Mouse (Mus musculus) G1E (cell line): ENCODE measurements around the gene Car14. TPM values are rescaled to one million over a fixed set of nuclear protein-coding genes. Genes with fewer than 3 reads are reported as not detected.
A peak's percentile ranks its signal among the peaks of the same experiment; 100 is the strongest.

ENCODE experiments used
- ATAC-seq: 2 replicates; pipeline ENCODE4 v1.8.0; 2016; ENCODE audit warnings: mild to moderate bottlenecking; ENCODE audit not compliant: insufficient number of reproducible peaks, poor library complexity, low FRiP score, severe bottlenecking; ENCODE audit errors: extremely low read depth
- DNase-seq: peaks from one replicate; pipeline ENCODE4 v3.0.0; 2012; ENCODE audit warnings: low spot score
- H3K27me3 ChIP-seq: 2 replicates; pipeline ENCODE4 v1.6.1; 2012; ENCODE audit warnings: mild to moderate bottlenecking, low read length, inconsistent platforms; ENCODE audit not compliant: insufficient read depth
- H3K36me3 ChIP-seq: replicated peaks from 2 replicates; pipeline ENCODE3; 2012; ENCODE audit warnings: mild to moderate bottlenecking, inconsistent platforms
- H3K4me1 ChIP-seq: 2 replicates; pipeline ENCODE4 v1.6.1; 2012; ENCODE audit warnings: low read depth, low read length, inconsistent platforms, mixed read lengths; ENCODE audit not compliant: insufficient read depth
- H3K4me3 ChIP-seq: 2 replicates; pipeline ENCODE4 v1.5.1; 2012; ENCODE audit warnings: low read depth, mild to moderate bottlenecking, inconsistent platforms, low read length, moderate library complexity, mixed read lengths
- H3K9me3 ChIP-seq: replicated peaks from 2 replicates; pipeline ENCODE4 v1.6.1; 2012; ENCODE audit warnings: inconsistent platforms
- CTCF ChIP-seq: IDR thresholded peaks from 2 replicates; pipeline ENCODE4 v1.5.1; 2012; ENCODE audit warnings: low read depth, low read length, inconsistent platforms, mixed read lengths
- GATA1 ChIP-seq: IDR thresholded peaks from 2 replicates; pipeline ENCODE4 v1.6.1; 2012; ENCODE audit warnings: borderline replicate concordance, low read length, inconsistent platforms, mixed read lengths
- GATA2 ChIP-seq: IDR thresholded peaks from 2 replicates; pipeline ENCODE4 v1.6.1; 2012; ENCODE audit warnings: low read depth, low read length, inconsistent platforms, borderline replicate concordance
- POLR2AphosphoS5 ChIP-seq: IDR thresholded peaks from 2 replicates; pipeline ENCODE4 v1.6.1; 2012; ENCODE audit warnings: low read depth, low read length, inconsistent platforms; ENCODE audit not compliant: insufficient replicate concordance
- TAL1 ChIP-seq: conservative IDR thresholded peaks from 2 replicates; pipeline ENCODE4 v1.6.1; 2012; ENCODE audit warnings: low read depth, low read length, inconsistent platforms, mixed read lengths
- polyA plus RNA-seq: library from polyadenylated mRNA; stranded (reverse); fragments of >175 nt; gene quantifications from 2 replicates; pipeline ENCODE4 v1.2.3, GENCODE M21; 2012
- total RNA-seq, 2 experiments: library from RNA; stranded (forward) in 1 of 2; stranded (reverse) in 1 of 2; fragments of 200-1000 nt in 1 of 2; fragments of >200 nt in 1 of 2; fragmentation: Nextera tagmentation in 1 of 2; gene quantifications; 2 replicates each; pipeline ENCODE4 v1.2.3; 2014 to 2017

Gene Car14
- total and polyA plus RNA-seq, 3 experiments = 0.11 TPM; not detected in 2

- DNase-seq = no peak
- H3K9me3 ChIP-seq = no peaks in the 10 kb centered on the region
- ATAC-seq = no peak
- no peak overlapping the region; the same call in 1 of the 2 replicates for H3K4me3 ChIP-seq
- H3K4me1 ChIP-seq = peaks cover 38% of the 10 kb centered on the region
- H3K27me3 ChIP-seq = no peaks in the 10 kb centered on the region
- H3K36me3 ChIP-seq = peaks cover 49% of the 10 kb centered on the region
- TF ChIP-seq POLR2AphosphoS5 (no peak), CTCF (no peak), TAL1 (no peak), GATA1 (no peak)
These were observed 28.1 kb upstream of the Car14 start for GRCm38 (mm10) chr3:95932566-95932965.

DNA sequence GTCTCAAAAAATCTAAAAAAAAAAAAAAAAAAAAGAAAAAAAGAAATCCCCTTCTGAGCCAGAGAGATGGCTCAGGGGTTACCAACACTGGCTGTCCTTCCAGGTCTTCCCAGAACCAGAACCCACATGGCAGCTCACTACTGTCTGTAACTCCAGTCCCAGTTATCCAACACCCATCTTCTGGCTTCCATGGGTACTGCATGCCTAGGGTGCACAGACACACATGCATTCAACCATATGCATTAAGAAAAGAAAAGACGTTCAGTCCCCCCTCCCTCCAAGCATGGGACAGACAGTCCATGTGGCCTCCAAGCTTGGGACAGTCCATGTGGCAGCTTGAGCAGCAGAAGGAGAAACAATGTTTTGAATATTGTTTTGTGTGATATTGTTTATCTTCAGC lies 27.7 kb upstream of the Car14 start:
- ATAC-seq (no peak), DNase-seq (no peak)
- TF ChIP-seq GATA1 (no peak), GATA2 (no peak), TAL1 (no peak), CTCF (no peak), POLR2AphosphoS5 (no peak)
- peaks cover 41% of the 10 kb centered on the region for H3K4me1 ChIP-seq
- no peaks in the 10 kb centered on the region for H3K9me3 ChIP-seq
- H3K36me3 ChIP-seq = peaks cover 45% of the 10 kb centered on the region
- H3K27me3 ChIP-seq = no peaks in the 10 kb centered on the region
- H3K4me3 ChIP-seq = no peak overlapping the region; the same call in 1 of the 2 replicates

DNA sequence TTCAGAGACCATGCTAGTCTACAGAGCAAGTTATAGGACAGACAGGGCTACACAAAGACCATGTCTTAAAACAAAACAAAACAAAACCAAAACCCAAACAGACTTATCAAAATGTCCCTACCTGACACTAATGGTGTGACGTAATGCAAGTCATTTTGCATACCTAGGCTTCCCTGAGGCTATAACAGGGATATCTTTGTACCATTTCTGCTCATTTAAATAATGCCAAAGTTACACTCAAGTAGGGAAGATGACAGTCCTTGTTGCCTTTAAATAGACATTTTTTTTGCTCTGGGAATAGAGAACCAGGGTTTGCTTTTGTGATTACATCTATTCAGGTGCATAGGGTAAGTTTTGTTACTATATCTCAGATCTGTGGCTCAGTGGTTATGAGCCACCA lies 27.0 kb upstream of the Car14 start:
- no peak for ATAC-seq
- H3K9me3 ChIP-seq = no peaks in the 10 kb centered on the region
- no peak for TF ChIP-seq GATA2
- no peak for TF ChIP-seq GATA1
- TF ChIP-seq POLR2AphosphoS5 = no peak
- no peaks in the 10 kb centered on the region for H3K27me3 ChIP-seq
- no peak overlapping the region; the same call in 1 of the 2 replicates for H3K4me3 ChIP-seq
- peaks cover 41% of the 10 kb centered on the region for H3K4me1 ChIP-seq
- no peak for DNase-seq
- peaks cover 38% of the 10 kb centered on the region for H3K36me3 ChIP-seq

GRCm38 (mm10) chr3:95930471-95930789 lies 25.9 kb upstream of the Car14 start:
- no peaks in the 10 kb centered on the region for H3K27me3 ChIP-seq
- ATAC-seq = no peak
- H3K36me3 ChIP-seq = peaks cover 35% of the 10 kb centered on the region
- TF ChIP-seq CTCF (no peak), TAL1 (no peak), GATA2 (no peak), POLR2AphosphoS5 (no peak), GATA1 (no peak)
- no peak for DNase-seq
- peaks cover 41% of the 10 kb centered on the region for H3K4me1 ChIP-seq
- H3K4me3 ChIP-seq = peak overlapping the region; percentile 90
- H3K9me3 ChIP-seq = no peaks in the 10 kb centered on the region

GRCm38 (mm10) chr3:95929581-95930470 lies 25.3 kb upstream of the Car14 start:
- H3K4me3 ChIP-seq = peak overlapping the region; percentile 90
- no peaks in the 10 kb centered on the region for H3K27me3 ChIP-seq
- peak; percentile 65 for DNase-seq
- TF ChIP-seq CTCF (no peak), GATA2 (no peak), POLR2AphosphoS5 (no peak), GATA1 (no peak), TAL1 (no peak)
- peaks cover 41% of the 10 kb centered on the region for H3K4me1 ChIP-seq
- H3K36me3 ChIP-seq = peaks cover 29% of the 10 kb centered on the region
- ATAC-seq = no peak
- no peaks in the 10 kb centered on the region for H3K9me3 ChIP-seq

DNA sequence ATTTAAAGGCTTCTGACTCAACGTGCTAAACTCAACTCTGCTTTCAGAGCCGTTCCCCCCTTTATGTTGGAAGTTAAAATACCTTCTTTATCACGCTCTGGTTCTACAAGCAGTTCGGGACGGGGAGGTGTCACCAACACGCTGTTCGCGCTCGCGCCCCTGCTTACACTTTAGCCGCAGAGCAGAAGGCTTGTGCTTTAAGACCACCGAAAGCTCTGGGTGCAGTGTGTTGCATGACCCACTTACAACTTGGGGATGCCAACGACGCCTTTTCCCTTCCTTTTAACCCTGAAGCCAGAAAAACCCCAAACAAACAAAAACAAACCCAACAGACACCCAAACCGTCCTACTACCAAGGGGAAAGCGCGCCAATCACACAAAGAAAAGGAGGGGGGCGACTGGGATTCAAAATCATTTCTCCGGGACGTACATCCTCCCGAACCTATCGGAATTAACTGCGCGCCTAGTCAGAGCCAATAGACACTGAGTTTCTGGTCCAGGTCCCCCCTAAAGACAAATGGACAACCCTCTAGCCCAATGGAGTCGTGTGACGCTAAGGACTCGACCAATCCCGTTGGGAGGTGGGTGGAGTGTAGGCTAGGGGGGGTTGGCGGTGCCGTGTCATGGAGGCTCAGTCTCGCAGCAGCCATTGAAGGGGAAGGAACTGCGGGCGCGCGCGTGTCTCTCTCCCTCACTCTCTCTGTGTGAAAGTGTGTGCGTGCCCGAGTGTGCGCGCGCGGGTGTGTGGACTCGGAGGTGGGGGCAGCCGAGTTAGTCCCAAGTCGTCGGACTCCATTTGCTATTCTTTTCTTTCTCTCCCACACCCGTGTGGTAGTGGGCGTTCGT lies 24.4 kb upstream of the Car14 start, which contains the start of gene Anp32e:
Gene Anp32e (plus strand): TSS at position 589 of the 846 bp plus-strand sequence.
- no peak for TF ChIP-seq CTCF
- TF ChIP-seq TAL1 = no peak
- no peak; the same call in 1 of the 2 replicates for TF ChIP-seq POLR2AphosphoS5
- TF ChIP-seq GATA2 = no peak
- H3K36me3 ChIP-seq = peaks cover 20% of the 10 kb centered on the region
- ATAC-seq = peak; percentile 100
- H3K27me3 ChIP-seq = no peaks in the 10 kb centered on the region
- DNase-seq = peak; percentile 99
- H3K4me1 ChIP-seq = peaks cover 39% of the 10 kb centered on the region
- H3K9me3 ChIP-seq = no peaks in the 10 kb centered on the region
- H3K4me3 ChIP-seq = peak within 1 kb of the TSS; percentile 90
